Mouse (Mus musculus) lung, embryonic 14.5 days (tissue): ENCODE data around the gene Crlf2. TPM values are rescaled to one million over a fixed set of nuclear protein-coding genes. Genes with fewer than 3 reads are reported as not detected.

Experiments
- ATAC-seq: fragments of 200-750 bp; cut with Nextera tagmentation; 2 replicates; pipeline ENCODE4 v1.8.0; 2017; ENCODE audit warnings: mild to moderate bottlenecking, moderate TSS enrichment, moderate library complexity; ENCODE audit not compliant: insufficient read depth
- DNase-seq: peaks from one replicate; pipeline ENCODE4 v3.0.0-alpha.2; 2015
- H3K27ac ChIP-seq: fragments of 300-500 bp; sonication (generic); 2 replicates; pipeline ENCODE4 v1.5.1; 2014; ENCODE audit warnings: low read depth, mild to moderate bottlenecking, moderate library complexity
- H3K27me3 ChIP-seq: fragments of 300-500 bp; sonication (generic); 2 replicates; pipeline ENCODE4 v1.6.1; 2014; ENCODE audit warnings: low read length, control low read depth; ENCODE audit not compliant: insufficient read depth
- H3K36me3 ChIP-seq: fragments of 300-500 bp; sonication (generic); 2 replicates; pipeline ENCODE4 v1.6.1; 2014; ENCODE audit warnings: control low read depth; ENCODE audit not compliant: insufficient read depth
- H3K4me1 ChIP-seq: fragments of 300-500 bp; sonication (generic); 2 replicates; pipeline ENCODE4 v1.6.1; 2014; ENCODE audit warnings: antibody characterized with exemption, control low read depth; ENCODE audit not compliant: insufficient read depth
- H3K4me2 ChIP-seq: fragments of 300-500 bp; sonication (generic); 2 replicates; pipeline ENCODE4 v1.6.1; 2014; ENCODE audit warnings: mild to moderate bottlenecking
- H3K4me3 ChIP-seq: fragments of 300-500 bp; sonication (generic); 2 replicates; pipeline ENCODE4 v1.5.1; 2014; ENCODE audit warnings: low read depth, low read length
- H3K9ac ChIP-seq: fragments of 300-500 bp; sonication (generic); 2 replicates; pipeline ENCODE4 v1.6.1; 2014
- H3K9me3 ChIP-seq: fragments of 300-500 bp; sonication (generic); 2 replicates; pipeline ENCODE4 v1.6.1; 2016; ENCODE audit warnings: low read depth, low read length, control low read depth
- CTCF ChIP-seq: IDR thresholded peaks from 2 replicates; pipeline ENCODE4 v1.5.1; 2016; ENCODE audit warnings: antibody characterized with exemption, low read depth
- WGBS: fragments of 180-500 bp; shearing (Covaris S2); extraction: QIAGEN DNeasy Blood & Tissue Kit; methylation state at CpG from one replicate; pipeline ENCODE4 v1.1.7; 2014; 5-methylcytosine and 5-hydroxymethylcytosine counted together
- polyA plus RNA-seq: library from polyadenylated mRNA; unstranded; fragments of >200 nt; fragmentation: Nextera tagmentation; extraction: Ambion mirVana; gene quantifications from 2 replicates; pipeline ENCODE4 v1.2.1, GENCODE M21; 2014

Gene Crlf2
- polyA plus RNA-seq, 1 experiment from 2014 or later, result 10.7 TPM

- Histone ChIP-seq H3K9me3 (peaks cover 28% of the 10 kb centered on the region), H3K4me3 (peak overlapping the region; percentile 59), H3K27ac (peak overlapping the region; percentile 94), H3K4me2 (peak overlapping the region; percentile 58), H3K27me3 (no peaks in the 10 kb centered on the region), H3K4me1 (no peaks in the 10 kb centered on the region), H3K36me3 (0 out of 2 replicates have a peak, but pooled peaks cover 4% of the 10 kb centered on the region), H3K9ac (no peak overlapping the region)
- 2% methylated on average over 9 of the region's 9 CpGs for WGBS
- TF ChIP-seq CTCF, result no peak
- ATAC-seq (no peak; the same call in 1 of the 2 replicates), DNase-seq (no peak)
Measured at GRCm38 (mm10) chr5:109558123-109558403, 730 bp downstream of the Crlf2 start.

DNA sequence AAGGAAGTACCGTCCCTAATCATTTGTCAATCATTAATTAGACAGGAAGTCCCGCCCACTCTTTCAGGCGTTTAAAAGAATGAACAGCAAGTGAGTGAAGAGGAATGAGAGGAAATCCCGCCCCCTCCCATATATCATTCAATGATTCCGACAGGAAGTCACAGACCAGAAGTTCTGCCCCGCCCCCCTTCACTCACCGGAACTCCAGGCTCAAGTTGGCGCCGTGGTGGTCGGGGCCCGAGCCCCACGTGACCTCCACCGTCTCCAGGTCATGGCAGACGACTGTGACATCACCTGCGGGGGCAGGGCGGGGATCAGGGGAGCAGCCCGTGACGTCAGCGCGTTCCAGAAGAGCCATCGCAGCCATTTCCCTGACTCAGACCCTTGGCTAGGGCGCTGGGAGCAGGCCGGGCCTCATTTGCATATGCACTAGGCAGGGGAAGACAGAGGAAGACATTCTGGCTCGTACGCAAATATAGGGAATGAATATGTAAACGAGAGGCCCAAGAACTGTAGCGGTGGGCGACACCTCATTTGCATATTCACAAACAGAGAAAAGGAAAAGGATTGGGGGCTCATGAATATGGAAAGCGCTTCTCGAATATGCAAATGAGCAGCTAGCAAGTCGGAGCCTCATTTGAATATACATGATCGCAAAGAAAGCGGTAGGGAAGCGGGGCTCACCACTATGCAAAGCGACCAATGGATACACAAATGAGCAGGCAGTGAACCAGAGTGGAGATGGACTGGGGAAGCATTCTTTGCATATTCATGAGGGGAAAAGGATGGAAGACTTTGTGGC is 1.3 kb downstream of the Crlf2 start:
- Histone ChIP-seq H3K27ac (peak overlapping the region; percentile 94), H3K9ac (no peak overlapping the region), H3K9me3 (peaks cover 34% of the 10 kb centered on the region), H3K4me2 (peak overlapping the region; percentile 58), H3K4me1 (no peaks in the 10 kb centered on the region), H3K36me3 (0 out of 2 replicates have a peak, but pooled peaks cover 4% of the 10 kb centered on the region), H3K4me3 (peak overlapping the region; percentile 59), H3K27me3 (no peaks in the 10 kb centered on the region)
- no peak for TF ChIP-seq CTCF
- ATAC-seq (peak; percentile 75), DNase-seq (peak; percentile 98)
- WGBS, result under 1% methylated on average over 35 of the region's 35 CpGs

DNA sequence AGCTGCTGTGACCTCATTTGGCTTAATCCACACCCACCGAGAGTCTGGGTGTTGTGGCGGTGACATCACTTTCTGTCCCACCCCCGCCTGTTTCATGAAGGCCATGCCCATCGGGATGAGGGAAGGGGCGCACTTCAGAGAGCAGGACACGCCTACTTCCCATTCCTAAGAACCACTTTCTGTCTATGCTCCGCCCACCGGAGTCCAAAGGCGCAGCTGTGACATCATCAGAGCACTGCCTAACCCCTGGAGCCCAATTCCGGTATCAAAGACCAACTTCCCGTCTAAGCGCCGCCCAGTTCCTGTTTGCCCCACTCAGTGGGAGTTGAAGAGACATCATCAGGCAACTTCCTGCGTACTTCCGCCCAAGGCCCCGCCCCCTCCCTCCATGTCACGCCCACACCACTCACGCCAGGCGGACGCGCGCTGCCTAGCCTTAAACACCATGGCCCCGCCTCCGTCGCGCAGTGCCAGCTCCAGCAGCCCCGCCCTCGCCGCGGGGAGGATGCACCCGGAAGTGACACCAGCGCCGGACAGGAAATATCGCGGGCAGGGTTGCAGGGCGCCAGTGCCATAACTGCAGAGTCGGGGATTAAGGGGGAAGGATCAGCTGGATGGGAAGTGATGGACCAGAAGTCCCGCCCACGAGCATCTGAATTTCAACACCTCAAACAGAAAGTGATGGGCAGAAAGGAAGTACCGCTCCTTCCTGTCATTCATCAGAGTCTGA is 2.0 kb downstream of the Crlf2 start:
- peak overlapping the region; percentile 59 for H3K4me3 ChIP-seq
- ATAC-seq (peak; percentile 66), DNase-seq (peak; percentile 94)
- H3K27me3 ChIP-seq, result no peaks in the 10 kb centered on the region
- no peak overlapping the region for H3K9ac ChIP-seq
- peaks cover 38% of the 10 kb centered on the region for H3K9me3 ChIP-seq
- TF ChIP-seq CTCF, result no peak
- WGBS, result 5% methylated on average over 40 of the region's 40 CpGs
- H3K36me3 ChIP-seq, result 0 out of 2 replicates have a peak, but pooled peaks cover 4% of the 10 kb centered on the region
- peak overlapping the region; percentile 58 for H3K4me2 ChIP-seq
- H3K4me1 ChIP-seq, result no peaks in the 10 kb centered on the region
- H3K27ac ChIP-seq, result peak overlapping the region; percentile 94

GRCm38 (mm10) chr5:109555676-109556571 is 2.9 kb downstream of the Crlf2 start:
- TF ChIP-seq CTCF, result no peak
- Histone ChIP-seq H3K36me3 (0 out of 2 replicates have a peak, but pooled peaks cover 4% of the 10 kb centered on the region), H3K4me1 (no peaks in the 10 kb centered on the region), H3K9ac (no peak overlapping the region), H3K27me3 (no peaks in the 10 kb centered on the region), H3K4me2 (peak overlapping the region; percentile 58; the same call in 1 of the 2 replicates), H3K9me3 (peaks cover 44% of the 10 kb centered on the region), H3K4me3 (peak overlapping the region; percentile 59), H3K27ac (peak overlapping the region; percentile 94; the same call in 1 of the 2 replicates)
- DNase-seq (no peak), ATAC-seq (no peak)
- WGBS, result 71% methylated on average over 54 of the region's 54 CpGs

- WGBS, result 80% methylated on average over 22 of the region's 26 CpGs
- Histone ChIP-seq H3K4me3 (no peak overlapping the region), H3K4me1 (no peaks in the 10 kb centered on the region), H3K27me3 (no peaks in the 10 kb centered on the region), H3K9me3 (peaks cover 48% of the 10 kb centered on the region), H3K4me2 (no peak overlapping the region), H3K9ac (no peak overlapping the region), H3K36me3 (0 out of 2 replicates have a peak, but pooled peaks cover 4% of the 10 kb centered on the region), H3K27ac (no peak overlapping the region)
- no peak for TF ChIP-seq CTCF
- ATAC-seq, result no peak
- DNase-seq, result peak; percentile 3
Measured at GRCm38 (mm10) chr5:109555236-109555675, 3.5 kb downstream of the Crlf2 start.

- no peak overlapping the region for H3K4me3 ChIP-seq
- no peak overlapping the region for H3K4me2 ChIP-seq
- H3K9ac ChIP-seq, result no peak overlapping the region
- no peaks in the 10 kb centered on the region for H3K4me1 ChIP-seq
- TF ChIP-seq CTCF, result no peak
- 81% methylated on average over 30 of the region's 30 CpGs for WGBS
- H3K27ac ChIP-seq, result no peak overlapping the region
- H3K9me3 ChIP-seq, result peaks cover 52% of the 10 kb centered on the region
- 0 out of 2 replicates have a peak, but pooled peaks cover 4% of the 10 kb centered on the region for H3K36me3 ChIP-seq
- DNase-seq (no peak), ATAC-seq (no peak)
- H3K27me3 ChIP-seq, result no peaks in the 10 kb centered on the region
Measured at GRCm38 (mm10) chr5:109554091-109555050, 4.4 kb downstream of the Crlf2 start.
